9 mouse cellular contexts compared by ENCODE assay signal in genomic region chr9:99469681-99470273, GRCm38 (mm10). TPM values are rescaled to one million over a fixed set of nuclear protein-coding genes. Genes with fewer than 3 reads are reported as not detected.
DNase-seq lines count a peak whose midpoint lies in the region; TF ChIP-seq lines count a peak whose summit lies in the region.
"Had no signal": no experiment of that assay in that cellular context is flagged by ENCODE, and none has a peak within 500 bp of the region (broad histone marks: within the 10 kb centered on the region; RNA-seq: fewer than 3 reads in every experiment).

No protein-coding gene starts in this region.

- H3K4me3 ChIP-seq in gastrocnemius, adult 2 months = no peak overlapping the region
- H3K4me3 ChIP-seq in E14TG2a.4 (replicated peaks; ENCODE audit: low read length) = no peak overlapping the region
- H3K4me3 ChIP-seq: forebrain, embryonic 10.5 days had no signal

- no peak for DNase-seq in gastrocnemius, adult 2 months
- DNase-seq in gastrocnemius, adult 8-10 months (ENCODE audit: low spot score in 2 of 2) = no peak
- peak; percentile 52 for DNase-seq in induced T-regulatory cell, adult 2 months (ENCODE audit: low read depth)
- peak; percentile 26 for DNase-seq in lung, postnatal 36 days
- DNase-seq in heart, postnatal 36 days = no peak
- no peak for DNase-seq in cerebellum, adult 11 months
- no peak for DNase-seq in T-cell, adult 2 months (ENCODE audit: low spot score)

- H3K27ac ChIP-seq in gastrocnemius, adult 2 months = no peak overlapping the region
- H3K27ac ChIP-seq: forebrain, embryonic 10.5 days had no signal

- H3K4me1 ChIP-seq in E14TG2a.4 (replicated peaks; ENCODE audit: low read depth, low read length) = peaks cover 7% of the 10 kb centered on the region
- H3K4me1 ChIP-seq: forebrain, embryonic 10.5 days had no signal

- no peaks in the 10 kb centered on the region for H3K9me3 ChIP-seq in E14TG2a.4 (ENCODE audit: low read length)
- H3K9me3 ChIP-seq: forebrain, embryonic 10.5 days had no signal

- peaks cover 2% of the 10 kb centered on the region; the same call in 1 of the 2 replicates for H3K27me3 ChIP-seq in E14TG2a.4 (ENCODE audit: insufficient read depth, low read length)

- intact Hi-C loops in gastrocnemius, adult 2 months (cut with DNase I) = no loop called here
- intact Hi-C loops in heart, postnatal 36 days (cut with DNase I) = loop anchor here (2.0 to 5.0 kb wide), 2 partner anchors 111 to 193 kb away; no protein-coding TSS in a partner anchor

- TF ChIP-seq CTCF in gastrocnemius, adult 2 months (IDR thresholded peaks at IDR 0.05) = peak; percentile 53
- peak; percentile 40 for TF ChIP-seq CTCF in E14TG2a.4 (conservative IDR thresholded peaks at IDR 0.05; ENCODE audit: low read length)

- no peaks in the 10 kb centered on the region; the same call in 1 of the 2 replicates for H3K36me3 ChIP-seq in E14TG2a.4 (ENCODE audit: insufficient read depth, low read length)

RNA-seq across cellular contexts. Expression of gene Nme9, which starts 18.5 kb away (rescaled TPM):
- total RNA-seq in gastrocnemius, adult 2 months (2021) = not detected
- total RNA-seq in gastrocnemius, adult 8-10 months (2022) = not detected
- total RNA-seq in heart, postnatal 36 days (2021) = not detected

RNA-seq across cellular contexts. Expression of gene Mras, which starts 32.6 kb away (rescaled TPM):
- total RNA-seq in gastrocnemius, adult 2 months (2021) = 1 to 10 TPM; 5.0 to 5.7 TPM
- total RNA-seq in gastrocnemius, adult 8-10 months (2022) = 1 to 10 TPM; 3.5 to 7.7 (median 4.5) TPM
- total RNA-seq in heart, postnatal 36 days (2021) = 1 to 10 TPM; 5.2 to 6.5 TPM

Comparison
In these comparisons a context has a peak if more than half of its experiments do, and no peak if none do; other contexts are left out.
1. DNase-seq: peak in induced T-regulatory cell, adult 2 months (single experiment) and lung, postnatal 36 days (single experiment); none in gastrocnemius, adult 2 months (single experiment), gastrocnemius, adult 8-10 months (0 of 2), heart, postnatal 36 days (0 of 2), cerebellum, adult 11 months (single experiment) and T-cell, adult 2 months (single experiment).